Mouse (Mus musculus) kidney, embryonic 15.5 days (tissue): ENCODE results near the gene Rps6kc1. TPM values are rescaled to one million over a fixed set of nuclear protein-coding genes. Genes with fewer than 3 reads are reported as not detected.
"Not testable (repeated sequence)": the region's sequence is repeated elsewhere in the genome, so short reads cannot be mapped to it uniquely, and the experiment has no call there.

Experiments used
- ATAC-seq: fragments of 200-750 bp; cut with Nextera tagmentation; replicated peaks from 2 replicates; pipeline ENCODE4 v1.8.0; 2017; ENCODE audit warnings: moderate TSS enrichment; ENCODE audit not compliant: low FRiP score
- H3K27ac ChIP-seq: fragments of 300-500 bp; sonication (generic); 2 replicates; pipeline ENCODE4 v1.5.1; 2015; ENCODE audit warnings: mild to moderate bottlenecking, inconsistent platforms
- H3K27me3 ChIP-seq: fragments of 300-500 bp; sonication (generic); 2 replicates; pipeline ENCODE4 v1.6.1; 2015; ENCODE audit warnings: inconsistent platforms
- H3K36me3 ChIP-seq: fragments of 300-500 bp; sonication (generic); 2 replicates; pipeline ENCODE4 v1.6.1; 2015; ENCODE audit warnings: inconsistent platforms
- H3K4me1 ChIP-seq: fragments of 300-500 bp; sonication (generic); 2 replicates; pipeline ENCODE4 v1.6.1; 2015; ENCODE audit warnings: inconsistent platforms
- H3K4me2 ChIP-seq: fragments of 300-500 bp; sonication (generic); 2 replicates; pipeline ENCODE4 v1.6.1; 2015; ENCODE audit warnings: moderate library complexity, mild to moderate bottlenecking, inconsistent platforms
- H3K4me3 ChIP-seq: fragments of 300-500 bp; sonication (generic); replicated peaks from 2 replicates; pipeline ENCODE4 v1.5.1; 2015; ENCODE audit warnings: mild to moderate bottlenecking, inconsistent platforms
- H3K9ac ChIP-seq: fragments of 300-500 bp; sonication (generic); 2 replicates; pipeline ENCODE4 v1.6.1; 2015; ENCODE audit warnings: mild to moderate bottlenecking, inconsistent platforms
- H3K9me3 ChIP-seq: fragments of 300-500 bp; sonication (generic); replicated peaks from 2 replicates; pipeline ENCODE4 v1.6.1; 2016; ENCODE audit warnings: inconsistent platforms
- WGBS: fragments of 180-500 bp; shearing (Covaris S2); methylation state at CpG from one replicate; pipeline ENCODE4 v1.1.7; 2015; ENCODE audit warnings: mixed read lengths; 5-methylcytosine and 5-hydroxymethylcytosine counted together
- polyA plus RNA-seq: library from polyadenylated mRNA; unstranded; fragments of >200 nt; fragmentation: Nextera tagmentation; extraction: Ambion mirVana; gene quantifications from 2 replicates; pipeline ENCODE4 v1.2.1, GENCODE M21; 2015

Rps6kc1 gene
- polyA plus RNA-seq, 1 experiment from 2014 or later, result 14.8 TPM

- peak; percentile 98 for ATAC-seq
- Histone ChIP-seq H3K36me3 (peaks cover 5% of the 10 kb centered on the region), H3K9ac (peak overlapping the region; percentile 81), H3K27ac (peak overlapping the region; percentile 99), H3K4me2 (peak overlapping the region; percentile 64), H3K4me1 (peaks cover 16% of the 10 kb centered on the region), H3K9me3 (no peaks in the 10 kb centered on the region), H3K27me3 (no peaks in the 10 kb centered on the region), H3K4me3 (peak overlapping the region; percentile 71)
- under 1% methylated on average over 53 of the region's 79 CpGs for WGBS
These were observed 16.9 kb upstream of the Rps6kc1 start for GRCm38 (mm10) chr1:190928370-190929009.

GRCm38 (mm10) chr1:190927751-190928369 lies 16.3 kb upstream of the Rps6kc1 start:
- no peaks in the 10 kb centered on the region for H3K27me3 ChIP-seq
- ATAC-seq, result no peak
- H3K4me1 ChIP-seq, result peaks cover 16% of the 10 kb centered on the region
- H3K27ac ChIP-seq, result peak overlapping the region; percentile 99
- peak overlapping the region; percentile 71 for H3K4me3 ChIP-seq
- peak overlapping the region; percentile 81 for H3K9ac ChIP-seq
- 17% methylated on average over 16 of the region's 16 CpGs for WGBS
- H3K4me2 ChIP-seq, result peak overlapping the region; percentile 64
- H3K36me3 ChIP-seq, result peaks cover 2% of the 10 kb centered on the region; the same call in 1 of the 2 replicates
- H3K9me3 ChIP-seq, result no peaks in the 10 kb centered on the region

GRCm38 (mm10) chr1:190927311-190927710 lies 15.7 kb upstream of the Rps6kc1 start:
- Histone ChIP-seq H3K4me3 (0 out of 2 replicates have a peak overlapping the region, but pooled peaks have one; percentile 71), H3K27me3 (no peaks in the 10 kb centered on the region), H3K27ac (no peak overlapping the region), H3K4me2 (0 out of 2 replicates have a peak overlapping the region, but pooled peaks have one; percentile 64), H3K9ac (no peak overlapping the region), H3K4me1 (peaks cover 16% of the 10 kb centered on the region), H3K9me3 (no peaks in the 10 kb centered on the region), H3K36me3 (no peaks in the 10 kb centered on the region)
- 81% methylated on average over 3 of the region's 3 CpGs for WGBS
- ATAC-seq, result no peak

- H3K9me3 ChIP-seq, H3K36me3 ChIP-seq, ATAC-seq, H3K9ac ChIP-seq, H3K4me3 ChIP-seq, H3K4me2 ChIP-seq, H3K27ac ChIP-seq, H3K27me3 ChIP-seq: not testable (repeated sequence)
- peaks cover 11% of the 10 kb centered on the region for H3K4me1 ChIP-seq
- WGBS, result 83% methylated on average over 3 of the region's 3 CpGs
These were observed 13.2 kb upstream of the Rps6kc1 start, which contains the start of gene Angel2 for GRCm38 (mm10) chr1:190924812-190925211. Gene Angel2, plus strand, starts transcription at chr1:190925112.

- H3K9me3 ChIP-seq, result no peaks in the 10 kb centered on the region
- H3K27me3 ChIP-seq, result no peaks in the 10 kb centered on the region
- no peak for ATAC-seq
- H3K4me2 ChIP-seq, result no peak overlapping the region
- no peaks in the 10 kb centered on the region for H3K4me1 ChIP-seq
- no peak overlapping the region for H3K4me3 ChIP-seq
- no peak overlapping the region for H3K27ac ChIP-seq
- H3K36me3 ChIP-seq, result no peaks in the 10 kb centered on the region
- 65% methylated on average over 8 of the region's 8 CpGs for WGBS
- H3K9ac ChIP-seq, result no peak overlapping the region
These were observed 8.3 kb upstream of the Rps6kc1 start for GRCm38 (mm10) chr1:190919725-190920469.

- Histone ChIP-seq H3K27me3 (no peaks in the 10 kb centered on the region), H3K36me3 (no peaks in the 10 kb centered on the region), H3K27ac (no peak overlapping the region), H3K4me1 (no peaks in the 10 kb centered on the region), H3K4me3 (no peak overlapping the region), H3K4me2 (no peak overlapping the region), H3K9me3 (no peaks in the 10 kb centered on the region), H3K9ac (no peak overlapping the region)
- ATAC-seq, result no peak
- 67% methylated on average over 7 of the region's 7 CpGs for WGBS
These were observed 7.4 kb upstream of the Rps6kc1 start for GRCm38 (mm10) chr1:190918938-190919337.

GRCm38 (mm10) chr1:190912623-190913022 lies 1.1 kb upstream of the Rps6kc1 start:
- Histone ChIP-seq H3K4me1 (peaks cover 16% of the 10 kb centered on the region), H3K36me3 (no peaks in the 10 kb centered on the region), H3K27me3 (no peaks in the 10 kb centered on the region), H3K27ac (no peak overlapping the region), H3K9ac (no peak overlapping the region), H3K4me3 (no peak overlapping the region), H3K9me3 (no peaks in the 10 kb centered on the region), H3K4me2 (no peak overlapping the region)
- 52% methylated on average over 1 of the region's 1 CpGs for WGBS
- ATAC-seq, result no peak

- H3K36me3 ChIP-seq, result no peaks in the 10 kb centered on the region
- no peaks in the 10 kb centered on the region for H3K27me3 ChIP-seq
- H3K9me3 ChIP-seq, result no peaks in the 10 kb centered on the region
- H3K9ac ChIP-seq, result peak overlapping the region; percentile 70
- H3K4me2 ChIP-seq, result peak overlapping the region; percentile 89
- WGBS, result 73% methylated on average over 6 of the region's 6 CpGs
- peak overlapping the region; percentile 73 for H3K4me3 ChIP-seq
- ATAC-seq, result no peak
- peaks cover 16% of the 10 kb centered on the region for H3K4me1 ChIP-seq
- H3K27ac ChIP-seq, result no peak overlapping the region
These were observed 734 bp downstream of the Rps6kc1 start for GRCm38 (mm10) chr1:190910836-190911235.

- WGBS, result 89% methylated on average over 16 of the region's 16 CpGs
- ATAC-seq, result no peak
- no peak overlapping the region for H3K9ac ChIP-seq
- peaks cover 12% of the 10 kb centered on the region for H3K36me3 ChIP-seq
- no peak overlapping the region for H3K4me3 ChIP-seq
- no peaks in the 10 kb centered on the region for H3K9me3 ChIP-seq
- no peak overlapping the region for H3K27ac ChIP-seq
- H3K4me1 ChIP-seq, result no peaks in the 10 kb centered on the region
- no peaks in the 10 kb centered on the region for H3K27me3 ChIP-seq
- no peak overlapping the region for H3K4me2 ChIP-seq
These were observed 6.9 kb downstream of the Rps6kc1 start for GRCm38 (mm10) chr1:190904714-190905113.

- WGBS, result 86% methylated on average over 3 of the region's 3 CpGs
- ATAC-seq, result no peak
- no peaks in the 10 kb centered on the region for H3K4me1 ChIP-seq
These were observed 7.4 kb downstream of the Rps6kc1 start for GRCm38 (mm10) chr1:190904136-190904535.

GRCm38 (mm10) chr1:190901082-190901481 lies 10.5 kb downstream of the Rps6kc1 start:
- no peak for ATAC-seq
- Histone ChIP-seq H3K9ac (no peak overlapping the region), H3K9me3 (no peaks in the 10 kb centered on the region), H3K4me1 (no peaks in the 10 kb centered on the region), H3K27ac (no peak overlapping the region), H3K4me2 (no peak overlapping the region), H3K36me3 (peaks cover 36% of the 10 kb centered on the region), H3K4me3 (no peak overlapping the region), H3K27me3 (no peaks in the 10 kb centered on the region)
- WGBS, result 71% methylated on average over 2 of the region's 2 CpGs

More at GRCm38 (mm10) chr1:190904136-190904535, 7.4 kb downstream of the Rps6kc1 start:
- no peaks in the 10 kb centered on the region for H3K27me3 ChIP-seq
- no peak overlapping the region for H3K9ac ChIP-seq
- peaks cover 13% of the 10 kb centered on the region for H3K36me3 ChIP-seq
- H3K27ac ChIP-seq, result no peak overlapping the region
- no peaks in the 10 kb centered on the region for H3K9me3 ChIP-seq
- no peak overlapping the region for H3K4me2 ChIP-seq
- no peak overlapping the region for H3K4me3 ChIP-seq
